Comparison of ENCODE assay signal across 14 mouse cellular contexts in the genomic region with DNA sequence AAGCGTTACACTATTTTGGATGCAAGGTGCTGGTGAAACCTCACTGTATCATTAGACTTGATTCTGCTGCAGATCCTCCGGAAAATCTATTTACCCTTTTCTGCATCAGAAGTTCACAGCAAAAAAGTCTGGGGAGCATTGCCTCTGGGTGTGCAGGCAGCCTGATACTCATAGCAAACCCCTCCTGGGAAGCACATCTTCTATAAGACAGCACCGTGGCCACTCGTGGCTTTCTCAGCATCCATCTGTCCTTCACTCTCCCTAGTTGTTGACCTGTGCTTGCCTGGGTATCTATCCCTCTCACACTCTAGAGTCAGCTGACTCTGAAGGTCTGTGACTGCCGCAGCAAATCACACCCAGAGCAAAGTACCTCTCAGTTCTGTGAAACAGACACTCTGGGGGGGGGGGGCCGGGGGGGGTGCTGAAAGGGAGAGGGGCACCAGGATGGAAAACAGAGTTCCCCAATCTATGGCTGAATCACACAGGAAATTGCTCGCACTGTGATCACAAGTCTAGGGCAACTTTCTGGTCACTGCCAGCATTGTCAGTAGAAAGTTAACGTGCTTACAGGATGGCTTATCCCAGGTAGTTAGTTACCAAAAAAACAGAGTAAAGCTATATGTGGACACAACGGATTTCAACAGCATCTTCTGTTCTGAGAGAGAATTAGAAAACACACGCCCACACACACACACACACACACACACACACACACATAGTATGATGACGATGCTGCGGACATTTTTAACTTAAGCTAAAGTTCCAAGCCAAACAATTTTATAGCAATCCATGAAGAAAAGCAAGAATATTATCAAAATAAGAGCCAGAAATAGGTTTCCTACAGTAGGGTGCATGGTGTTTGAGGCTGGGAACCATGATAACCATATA. TPM values are rescaled to one million over a fixed set of nuclear protein-coding genes. Genes with fewer than 3 reads are reported as not detected.
A peak's percentile ranks its signal among the peaks of the same experiment; 100 is the strongest.
DNase-seq lines count a peak whose midpoint lies in the region; ATAC-seq lines count a peak whose summit lies in the region.
"Had no signal": no experiment of that assay in that cellular context is flagged by ENCODE, and none has a peak within 500 bp of the region (broad histone marks: within the 10 kb centered on the region; RNA-seq: fewer than 3 reads in every experiment).

No protein-coding gene starts in this region.

- no peak for DNase-seq in heart, embryonic 10.5 days (ENCODE audit: low spot score)
- DNase-seq in heart, postnatal 4 days: no peak
- no peak for DNase-seq in hindbrain, embryonic 14.5 days (ENCODE audit: low spot score)
- no peak for DNase-seq in midbrain, embryonic 10.5 days (ENCODE audit: low spot score)
- no peak for DNase-seq in embryonic facial prominence, embryonic 10.5 days (ENCODE audit: low spot score)
- no peak for DNase-seq in thymus, adult 18-20 months
- DNase-seq: adrenal gland, adult 2 months; cerebellum, adult 8-10 months; thymus, adult 2 months had no signal

- H3K27ac ChIP-seq in heart, embryonic 10.5 days: peak overlapping the region; percentile 73; the same call in 1 of the 2 replicates
- H3K27ac ChIP-seq in hindbrain, embryonic 13.5 days: peak overlapping the region; percentile 53; the same call in 1 of the 2 replicates
- H3K27ac ChIP-seq in hindbrain, embryonic 14.5 days: no peak overlapping the region
- peak overlapping the region; percentile 75 for H3K27ac ChIP-seq in midbrain, embryonic 10.5 days (replicated peaks)
- no peak overlapping the region for H3K27ac ChIP-seq in midbrain, embryonic 13.5 days
- peak overlapping the region; percentile 70 for H3K27ac ChIP-seq in embryonic facial prominence, embryonic 10.5 days (replicated peaks)
- H3K27ac ChIP-seq: layer of hippocampus, adult 2 months; liver, embryonic 12.5 days; midbrain, embryonic 12.5 days had no signal

- no peak overlapping the region for H3K4me2 ChIP-seq in hindbrain, embryonic 13.5 days
- no peak overlapping the region for H3K4me2 ChIP-seq in hindbrain, embryonic 14.5 days (replicated peaks)
- H3K4me2 ChIP-seq in midbrain, embryonic 13.5 days (replicated peaks): no peak overlapping the region
- H3K4me2 ChIP-seq: liver, embryonic 12.5 days had no signal

- no peak overlapping the region for H3K4me3 ChIP-seq in heart, embryonic 10.5 days
- H3K4me3 ChIP-seq in hindbrain, embryonic 13.5 days: no peak overlapping the region
- no peak overlapping the region for H3K4me3 ChIP-seq in hindbrain, embryonic 14.5 days (replicated peaks; ENCODE audit: low read length)
- H3K4me3 ChIP-seq in midbrain, embryonic 10.5 days: no peak overlapping the region
- no peak overlapping the region for H3K4me3 ChIP-seq in midbrain, embryonic 13.5 days (replicated peaks)
- no peak overlapping the region for H3K4me3 ChIP-seq in embryonic facial prominence, embryonic 10.5 days
- H3K4me3 ChIP-seq: layer of hippocampus, adult 2 months; liver, embryonic 12.5 days; midbrain, embryonic 12.5 days had no signal

- 44% methylated on average over 12 of the region's 12 CpGs for WGBS in heart, embryonic 10.5 days
- 56% methylated on average over 12 of the region's 12 CpGs for WGBS in hindbrain, embryonic 13.5 days
- WGBS in hindbrain, embryonic 14.5 days: 60% methylated on average over 12 of the region's 12 CpGs
- 61% methylated on average over 12 of the region's 12 CpGs for whole genome bisulfite sequencing in midbrain, embryonic 10.5 days
- 59% methylated on average over 12 of the region's 12 CpGs for WGBS in midbrain, embryonic 13.5 days
- WGBS in embryonic facial prominence, embryonic 10.5 days: 59% methylated on average over 12 of the region's 12 CpGs

- H3K9ac ChIP-seq in hindbrain, embryonic 13.5 days: no peak overlapping the region
- H3K9ac ChIP-seq in hindbrain, embryonic 14.5 days: no peak overlapping the region
- H3K9ac ChIP-seq in midbrain, embryonic 13.5 days (replicated peaks): no peak overlapping the region
- H3K9ac ChIP-seq: liver, embryonic 12.5 days; midbrain, embryonic 12.5 days had no signal

- H3K4me1 ChIP-seq in heart, embryonic 10.5 days: peaks cover 30% of the 10 kb centered on the region
- H3K4me1 ChIP-seq in hindbrain, embryonic 13.5 days (replicated peaks): peaks cover 20% of the 10 kb centered on the region
- peaks cover 13% of the 10 kb centered on the region for H3K4me1 ChIP-seq in hindbrain, embryonic 14.5 days (replicated peaks; ENCODE audit: control insufficient read depth, insufficient read depth, low read length)
- peaks cover 21% of the 10 kb centered on the region for H3K4me1 ChIP-seq in midbrain, embryonic 10.5 days
- peaks cover 14% of the 10 kb centered on the region for H3K4me1 ChIP-seq in midbrain, embryonic 13.5 days (replicated peaks)
- H3K4me1 ChIP-seq in embryonic facial prominence, embryonic 10.5 days: peaks cover 25% of the 10 kb centered on the region

- no peak for ATAC-seq in hindbrain, embryonic 13.5 days (ENCODE audit: low FRiP score)
- ATAC-seq in hindbrain, embryonic 14.5 days (ENCODE audit: low FRiP score): no peak
- no peak for ATAC-seq in midbrain, embryonic 13.5 days
- ATAC-seq: liver, embryonic 12.5 days had no signal

- peaks cover 10% of the 10 kb centered on the region; the same call in 1 of the 2 replicates for H3K36me3 ChIP-seq in heart, embryonic 10.5 days
- H3K36me3 ChIP-seq in hindbrain, embryonic 13.5 days: peaks cover 8% of the 10 kb centered on the region
- H3K36me3 ChIP-seq in hindbrain, embryonic 14.5 days (replicated peaks; ENCODE audit: control insufficient read depth, insufficient read depth): peaks cover 4% of the 10 kb centered on the region; the same call in 1 of the 2 replicates
- H3K36me3 ChIP-seq in midbrain, embryonic 10.5 days: peaks cover 18% of the 10 kb centered on the region
- H3K36me3 ChIP-seq in midbrain, embryonic 13.5 days: peaks cover 6% of the 10 kb centered on the region
- peaks cover 35% of the 10 kb centered on the region for H3K36me3 ChIP-seq in embryonic facial prominence, embryonic 10.5 days (replicated peaks)
- H3K36me3 ChIP-seq: liver, embryonic 12.5 days had no signal

- H3K9me3 ChIP-seq in heart, embryonic 10.5 days: no peaks in the 10 kb centered on the region
- no peaks in the 10 kb centered on the region for H3K9me3 ChIP-seq in hindbrain, embryonic 13.5 days
- no peaks in the 10 kb centered on the region for H3K9me3 ChIP-seq in hindbrain, embryonic 14.5 days (ENCODE audit: control insufficient read depth, low read length)
- H3K9me3 ChIP-seq in midbrain, embryonic 10.5 days (replicated peaks): no peaks in the 10 kb centered on the region
- H3K9me3 ChIP-seq in midbrain, embryonic 13.5 days: no peaks in the 10 kb centered on the region
- H3K9me3 ChIP-seq in embryonic facial prominence, embryonic 10.5 days: no peaks in the 10 kb centered on the region
- H3K9me3 ChIP-seq: liver, embryonic 12.5 days; midbrain, embryonic 12.5 days had no signal

- no peaks in the 10 kb centered on the region for H3K27me3 ChIP-seq in heart, embryonic 10.5 days (ENCODE audit: insufficient read depth, poor library complexity, severe bottlenecking)
- no peaks in the 10 kb centered on the region for H3K27me3 ChIP-seq in hindbrain, embryonic 13.5 days
- H3K27me3 ChIP-seq in hindbrain, embryonic 14.5 days (ENCODE audit: control insufficient read depth, insufficient read depth, low read length): no peaks in the 10 kb centered on the region
- H3K27me3 ChIP-seq in midbrain, embryonic 10.5 days (ENCODE audit: low read depth, poor library complexity, severe bottlenecking): no peaks in the 10 kb centered on the region
- H3K27me3 ChIP-seq in midbrain, embryonic 13.5 days: no peaks in the 10 kb centered on the region
- H3K27me3 ChIP-seq in embryonic facial prominence, embryonic 10.5 days (replicated peaks; ENCODE audit: low read depth, poor library complexity, severe bottlenecking): no peaks in the 10 kb centered on the region
- H3K27me3 ChIP-seq: liver, embryonic 12.5 days; midbrain, embryonic 12.5 days had no signal

RNA-seq across cellular contexts. Expression of gene Myo1b, which starts 35.7 kb away (rescaled TPM):
- polyA plus RNA-seq in heart, embryonic 10.5 days (2016; fragmentation: Nextera tagmentation; extraction: Ambion mirVana): 38.2 and 48.2 TPM in 2 replicates
- 10 to 100 TPM; 60.3 to 64.2 TPM for total RNA-seq in heart, postnatal 4 days (2021)
- polyA plus RNA-seq in hindbrain, embryonic 13.5 days (2015; fragmentation: Nextera tagmentation; extraction: Ambion mirVana): 78.7 and 87.9 TPM in 2 replicates
- polyA plus RNA-seq in hindbrain, embryonic 14.5 days (2014; fragmentation: Nextera tagmentation; extraction: Ambion mirVana): 74.5 and 81.5 TPM in 2 replicates
- polyA plus RNA-seq in midbrain, embryonic 10.5 days (2016; fragmentation: Nextera tagmentation; extraction: Ambion mirVana): 73.0 and 78.9 TPM in 2 replicates
- 91.0 and 92.2 TPM in 2 replicates for polyA plus RNA-seq in midbrain, embryonic 13.5 days (2015; fragmentation: Nextera tagmentation; extraction: Ambion mirVana)
- polyA plus RNA-seq in embryonic facial prominence, embryonic 10.5 days (2016; fragmentation: Nextera tagmentation; extraction: Ambion mirVana): 85.5 and 91.6 TPM in 2 replicates

Comparison
In these comparisons a context has a peak if more than half of its experiments do, and no peak if none do; other contexts are left out.
1. H3K27ac ChIP-seq: peak in heart, embryonic 10.5 days (single experiment), hindbrain, embryonic 13.5 days (single experiment), midbrain, embryonic 10.5 days (single experiment) and embryonic facial prominence, embryonic 10.5 days (single experiment); none in hindbrain, embryonic 14.5 days (single experiment) and midbrain, embryonic 13.5 days (single experiment).